28 mouse cellular contexts compared by ENCODE assay signal in the genomic region with DNA sequence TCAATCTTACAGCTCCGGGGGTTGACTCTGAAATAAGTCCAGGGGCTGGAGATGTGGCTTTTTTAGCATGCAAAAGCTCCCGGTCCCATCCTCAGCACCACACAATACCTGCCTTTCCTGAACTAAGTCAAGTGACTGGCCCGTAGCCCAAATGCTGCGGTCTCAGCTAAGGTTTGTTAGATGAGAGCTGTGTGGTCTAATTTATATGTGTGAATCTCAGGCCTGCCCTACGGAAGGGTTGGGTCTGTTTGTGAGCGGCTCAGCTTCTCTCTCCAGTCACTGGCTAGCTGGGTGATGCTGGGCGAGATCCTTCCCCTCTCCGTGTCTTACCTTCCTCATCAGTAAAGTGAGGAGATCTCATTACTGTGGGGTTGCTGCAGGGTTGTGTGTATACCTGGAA.
"Had no signal": no experiment of that assay in that cellular context is flagged by ENCODE, and none has a peak within 500 bp of the region (broad histone marks: within the 10 kb centered on the region; RNA-seq: fewer than 3 reads in every experiment).

No protein-coding gene starts in this region.

- H3K9ac ChIP-seq: heart, embryonic 13.5 days; heart, embryonic 15.5 days; hindbrain, embryonic 12.5 days; hindbrain, embryonic 14.5 days; kidney, embryonic 15.5 days; limb, embryonic 12.5 days; liver, embryonic 13.5 days; liver, embryonic 15.5 days; liver, postnatal 0 days had no signal

- H3K27me3 ChIP-seq: heart, embryonic 13.5 days; heart, embryonic 15.5 days; hindbrain, embryonic 12.5 days; kidney, embryonic 15.5 days; limb, embryonic 12.5 days; liver, embryonic 13.5 days; liver, embryonic 15.5 days had no signal

- ATAC-seq: hindbrain, embryonic 16.5 days; intestine, embryonic 16.5 days; liver, postnatal 0 days had no signal

- H3K9me3 ChIP-seq: heart, embryonic 13.5 days; heart, embryonic 15.5 days; kidney, embryonic 15.5 days; limb, embryonic 10.5 days; limb, embryonic 12.5 days; liver, embryonic 13.5 days; liver, embryonic 15.5 days had no signal

- H3K27ac ChIP-seq: gastrocnemius, adult 2 months; heart, adult 2 months; heart, embryonic 13.5 days; heart, embryonic 15.5 days; hindbrain, embryonic 10.5 days; hindbrain, embryonic 12.5 days; hindbrain, embryonic 14.5 days; kidney, embryonic 15.5 days; kidney, postnatal 0 days; layer of hippocampus, adult 2 months; left cerebral cortex, adult 2 months; limb, embryonic 10.5 days; limb, embryonic 12.5 days; liver, embryonic 13.5 days; liver, embryonic 15.5 days had no signal

- H3K4me3 ChIP-seq: gastrocnemius, adult 2 months; heart, adult 2 months; heart, embryonic 13.5 days; heart, embryonic 15.5 days; hindbrain, embryonic 10.5 days; hindbrain, embryonic 12.5 days; kidney, embryonic 15.5 days; layer of hippocampus, adult 2 months; left cerebral cortex, adult 2 months; limb, embryonic 10.5 days; limb, embryonic 12.5 days; liver, embryonic 13.5 days; liver, embryonic 15.5 days had no signal

- DNase-seq: gastrocnemius, adult 2 months; gastrocnemius, postnatal 10 days; gastrocnemius, postnatal 25 days; heart, adult 2 months; kidney, adult 11 months; kidney, adult 2 months; kidney, adult 9 months; kidney, postnatal 14 days; kidney, postnatal 36 days; liver; liver, embryonic 13.5 days; liver, postnatal 0 days had no signal

- H3K4me1 ChIP-seq: heart, embryonic 13.5 days; limb, embryonic 12.5 days had no signal

- H3K4me2 ChIP-seq: heart, embryonic 11.5 days; heart, embryonic 13.5 days; heart, embryonic 15.5 days; hindbrain, embryonic 12.5 days; hindbrain, embryonic 14.5 days; kidney, embryonic 15.5 days; limb, embryonic 12.5 days; liver, embryonic 11.5 days; liver, embryonic 13.5 days; liver, embryonic 15.5 days had no signal

- H3K36me3 ChIP-seq: heart, embryonic 13.5 days; heart, embryonic 15.5 days; hindbrain, embryonic 10.5 days; hindbrain, embryonic 12.5 days; kidney, embryonic 15.5 days; limb, embryonic 10.5 days; limb, embryonic 12.5 days; liver, embryonic 13.5 days; liver, embryonic 15.5 days had no signal
